Mouse (Mus musculus): ENCODE results near the gene Dlx1.

Gene Dlx1

DNA sequence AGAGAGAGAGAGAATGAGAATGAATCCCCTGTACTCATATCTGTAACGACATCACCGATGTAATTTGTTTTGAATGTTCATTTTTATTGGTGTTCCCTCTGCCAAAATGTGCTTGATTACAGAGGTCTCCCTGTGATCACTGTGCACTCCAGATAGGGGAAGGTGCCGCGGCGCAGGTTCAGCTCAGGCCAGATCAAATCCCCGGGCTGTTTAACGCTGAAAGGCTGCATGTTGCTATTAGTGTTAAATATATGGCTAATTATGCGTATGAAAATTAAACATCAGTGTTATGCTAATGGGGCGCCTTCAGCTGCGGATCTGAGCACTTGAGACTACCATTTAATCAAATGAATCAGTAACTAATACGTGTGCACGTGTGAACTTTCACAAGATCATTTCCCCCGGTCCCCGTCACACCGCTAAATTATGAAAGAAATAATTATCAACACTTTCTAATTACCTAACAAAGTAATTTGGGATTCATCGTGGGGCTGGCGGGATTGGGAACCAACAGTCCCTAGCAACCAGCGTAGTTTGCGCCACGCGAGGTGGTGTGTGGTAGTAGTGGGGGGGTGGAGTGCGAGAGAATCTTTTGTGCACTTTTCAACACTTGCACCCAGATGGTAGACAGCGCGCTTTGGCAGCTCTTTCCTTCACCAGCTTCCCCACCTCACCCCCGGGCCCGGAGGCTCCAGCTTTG, at the start of gene Dlx1:
Gene Dlx1, plus strand, starts transcription at position 100 of the 700 bp plus-strand sequence.
- no peak for ATAC-seq (ENCODE audit: low TSS enrichment)

- no peak for ATAC-seq (ENCODE audit: low TSS enrichment)
Observed at GRCm38 (mm10) chr2:71479917-71480316, 48.0 kb upstream of the Dlx1 start.

GRCm38 (mm10) chr2:71481825-71482224, 46.1 kb upstream of the Dlx1 start:
- ATAC-seq (ENCODE audit: low TSS enrichment), result no peak

- peak; percentile 77 for ATAC-seq (ENCODE audit: low TSS enrichment)
Observed at GRCm38 (mm10) chr2:71483046-71483716, 44.7 kb upstream of the Dlx1 start.

DNA sequence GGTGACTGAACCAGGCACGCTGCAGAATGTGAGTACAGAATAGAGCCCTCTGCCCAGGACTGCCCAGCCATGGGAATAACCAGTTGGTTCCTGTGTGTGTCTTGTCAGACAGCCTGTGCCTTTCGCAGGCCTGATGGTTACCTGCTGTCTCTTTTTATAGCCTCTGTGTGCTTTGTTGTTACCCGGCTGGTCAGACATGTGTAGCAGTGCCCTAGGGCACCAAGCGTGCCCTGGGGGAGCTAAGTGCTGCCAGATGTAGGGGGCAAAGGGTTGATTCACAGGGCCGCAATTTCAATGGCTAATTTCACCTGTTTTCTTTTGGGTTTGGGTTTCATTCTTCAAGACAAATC, 44.2 kb upstream of the Dlx1 start:
- no peak for ATAC-seq (ENCODE audit: low TSS enrichment)

- no peak for ATAC-seq (ENCODE audit: low TSS enrichment)
Observed at GRCm38 (mm10) chr2:71491295-71491694, 36.6 kb upstream of the Dlx1 start.

DNA sequence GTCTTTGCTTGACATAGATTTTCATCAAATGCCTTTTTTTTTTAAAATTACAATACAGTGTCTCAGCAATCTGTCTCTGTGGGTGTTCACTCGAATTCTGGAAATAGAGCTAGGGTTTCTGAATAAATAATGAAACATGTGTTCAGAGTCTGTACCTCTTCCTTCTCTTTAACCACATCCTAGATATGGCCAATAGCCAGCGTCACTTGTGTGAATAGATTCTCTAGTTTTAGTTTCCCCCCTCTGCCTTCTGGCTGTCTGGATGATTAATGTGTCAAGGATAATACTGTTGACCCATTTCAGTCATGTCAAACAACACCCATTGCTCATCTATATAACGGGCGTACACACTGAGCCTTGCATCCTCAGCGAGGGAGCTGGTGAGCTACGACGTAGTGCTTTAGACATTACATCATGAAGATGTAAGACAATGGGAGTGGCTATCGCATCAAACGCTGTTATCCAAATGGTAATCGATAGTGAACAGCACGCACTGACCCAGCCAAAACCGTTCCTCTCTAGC, 34.7 kb upstream of the Dlx1 start:
- ATAC-seq (ENCODE audit: low TSS enrichment), result no peak

- peak; percentile 82 for ATAC-seq (ENCODE audit: low TSS enrichment)
Observed at GRCm38 (mm10) chr2:71494503-71494902, 33.4 kb upstream of the Dlx1 start.

GRCm38 (mm10) chr2:71494971-71495370, 32.9 kb upstream of the Dlx1 start:
- ATAC-seq (ENCODE audit: low TSS enrichment), result no peak

DNA sequence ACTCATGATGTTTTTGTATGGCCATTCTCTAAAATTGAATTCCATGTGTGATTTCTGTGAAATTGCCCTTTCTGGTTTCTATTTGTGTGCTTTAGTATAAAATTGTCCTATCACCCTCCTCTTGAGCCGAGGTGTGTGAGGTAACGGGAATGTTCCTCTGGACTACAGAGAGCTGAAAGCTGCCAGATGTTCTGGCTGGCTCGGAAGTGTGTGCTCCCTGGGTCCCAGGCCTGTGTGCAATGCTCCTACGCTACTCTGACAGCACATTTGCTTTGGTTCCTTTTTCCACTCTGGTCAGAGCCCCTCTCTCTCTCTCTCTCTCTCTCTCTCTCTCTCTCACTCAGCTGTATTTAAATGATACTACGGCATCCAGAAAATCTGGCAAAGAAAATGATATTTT, 30.7 kb upstream of the Dlx1 start:
- no peak for ATAC-seq (ENCODE audit: low TSS enrichment)

DNA sequence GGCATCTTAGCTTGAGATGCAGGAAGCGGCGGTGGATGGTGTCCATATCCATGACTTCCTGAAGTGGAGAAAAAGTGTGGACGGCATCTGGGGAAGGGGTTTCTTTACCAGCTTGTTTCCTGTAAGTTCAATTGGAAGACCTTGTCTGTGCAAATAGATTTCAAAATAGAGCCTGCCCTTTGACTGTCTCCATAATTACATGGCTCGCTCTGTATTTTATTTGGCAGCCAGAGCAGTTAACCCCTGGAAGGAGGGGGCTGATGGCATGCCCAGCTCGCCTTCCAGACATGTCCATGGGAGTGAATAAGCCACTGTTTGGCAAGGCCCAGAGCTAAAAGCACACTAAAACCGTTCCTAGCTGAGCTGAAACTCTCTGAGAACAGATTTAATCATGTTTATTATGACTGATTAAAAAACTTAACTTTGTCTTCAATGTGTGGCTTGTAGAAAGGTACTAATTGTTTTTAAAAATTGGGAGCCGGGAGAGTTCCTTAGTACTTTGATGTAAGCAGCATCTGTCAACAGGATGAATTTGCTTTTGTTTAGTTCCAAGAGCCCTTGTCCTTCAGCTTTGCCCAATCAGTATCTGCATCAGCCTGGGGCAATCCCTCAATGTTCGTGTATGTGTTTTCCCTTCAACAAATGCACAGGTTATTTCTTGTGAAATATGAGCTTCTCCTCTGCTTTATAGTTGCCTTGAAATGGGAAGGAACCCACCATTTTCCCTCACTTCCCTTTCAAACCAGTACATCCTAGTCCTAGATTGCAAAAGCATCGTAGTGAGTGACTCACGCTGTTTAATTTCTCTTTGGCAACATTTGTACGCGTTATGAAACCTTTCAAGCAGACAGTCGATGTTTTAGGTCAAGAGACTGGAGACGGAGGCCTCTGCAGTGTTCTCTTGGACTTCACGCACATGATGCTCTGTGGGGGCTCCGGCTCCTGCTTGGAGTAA, 28.4 kb upstream of the Dlx1 start:
- no peak for ATAC-seq (ENCODE audit: low TSS enrichment)

DNA sequence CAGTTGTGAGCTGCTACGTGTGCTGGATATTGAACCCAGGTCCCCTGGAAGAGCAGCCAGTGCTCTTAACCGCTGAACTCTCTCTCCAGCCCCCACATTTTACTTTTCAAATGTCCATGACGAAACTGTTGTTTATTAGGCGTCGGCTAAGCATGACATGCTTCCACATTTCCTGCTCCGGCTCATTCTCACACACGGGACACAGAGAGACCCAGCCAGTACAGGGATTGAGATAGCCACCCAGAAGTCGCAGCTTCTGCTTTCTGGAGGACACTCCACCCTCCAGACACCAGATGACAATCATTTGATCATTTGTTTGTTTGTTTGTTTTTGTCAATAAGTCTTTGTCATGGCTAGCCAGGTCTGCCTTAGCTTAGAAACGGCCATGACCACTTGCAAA, 23.1 kb upstream of the Dlx1 start:
- no peak for ATAC-seq (ENCODE audit: low TSS enrichment)

DNA sequence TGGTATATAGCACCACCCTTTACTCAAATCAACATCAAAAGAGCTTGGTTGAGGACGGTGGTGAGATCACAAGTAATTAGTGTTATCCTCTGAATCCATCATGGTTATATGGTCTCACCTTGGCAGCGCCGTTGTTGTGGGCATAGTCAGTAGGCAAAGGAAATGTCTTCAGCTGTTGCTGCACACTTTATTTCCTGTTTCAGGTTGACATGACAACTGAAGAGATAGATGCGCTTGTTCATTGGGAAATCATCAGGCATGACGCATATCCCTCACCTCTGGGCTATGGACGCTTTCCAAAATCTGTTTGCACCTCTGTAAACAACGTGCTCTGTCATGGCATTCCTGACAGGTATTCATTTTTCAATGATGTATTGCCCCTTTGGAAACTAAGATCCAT, 16.7 kb upstream of the Dlx1 start:
- ATAC-seq (ENCODE audit: low TSS enrichment), result no peak

GRCm38 (mm10) chr2:71512326-71512725, 15.6 kb upstream of the Dlx1 start:
- no peak for ATAC-seq (ENCODE audit: low TSS enrichment)

DNA sequence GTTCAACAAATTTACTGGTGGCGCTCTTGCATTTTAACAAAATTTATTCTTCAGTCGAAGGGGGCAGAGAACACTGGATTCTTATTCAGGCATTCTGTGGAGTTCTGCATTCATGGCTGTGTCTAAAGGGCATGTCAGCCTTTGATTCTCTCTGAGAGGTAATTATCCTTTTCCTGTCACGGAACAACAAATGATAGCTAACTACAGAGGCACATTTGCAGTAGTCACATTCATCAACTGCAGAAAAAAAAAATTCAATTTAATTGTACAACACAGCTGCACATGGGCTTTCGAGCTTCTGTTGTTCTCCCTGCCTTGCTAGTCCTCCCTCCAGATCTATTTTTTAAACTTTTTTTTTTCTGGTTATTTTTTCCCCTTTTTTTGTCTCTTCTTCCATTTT, 10.9 kb upstream of the Dlx1 start:
- ATAC-seq (ENCODE audit: low TSS enrichment), result no peak

DNA sequence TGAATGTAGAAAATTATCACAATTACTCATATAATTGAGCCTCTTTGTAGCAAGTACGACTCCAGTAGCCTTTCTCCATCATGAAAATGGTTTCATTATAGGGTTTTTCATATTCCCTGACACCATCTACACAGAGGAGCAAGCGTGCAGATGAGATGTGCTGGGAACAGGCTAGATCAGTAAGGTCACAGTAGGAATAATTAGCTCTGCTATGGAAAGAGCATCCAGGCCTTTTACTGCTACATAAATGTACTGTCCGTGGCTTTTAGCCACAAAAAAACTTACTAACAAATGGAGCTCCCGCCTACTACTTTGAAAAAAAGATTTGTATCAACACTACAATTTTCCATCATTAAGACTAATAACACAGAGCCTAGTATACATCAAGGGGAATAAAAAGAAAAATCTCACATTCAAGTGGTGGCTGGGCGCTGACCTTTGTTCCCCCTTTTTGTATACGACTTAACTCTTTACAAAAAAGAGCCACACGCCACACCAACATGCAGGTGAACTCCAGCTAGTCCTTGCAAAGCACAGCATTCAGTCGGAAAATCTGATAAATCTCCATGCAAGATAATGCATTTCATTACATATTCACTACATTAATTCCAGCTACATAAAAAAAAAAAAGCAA, 10.3 kb upstream of the Dlx1 start:
- ATAC-seq (ENCODE audit: low TSS enrichment), result no peak

GRCm38 (mm10) chr2:71522871-71523270, 5.0 kb upstream of the Dlx1 start:
- no peak for ATAC-seq (ENCODE audit: low TSS enrichment)

- no peak for ATAC-seq (ENCODE audit: low TSS enrichment)
Observed at GRCm38 (mm10) chr2:71523431-71523830, 4.5 kb upstream of the Dlx1 start.

DNA sequence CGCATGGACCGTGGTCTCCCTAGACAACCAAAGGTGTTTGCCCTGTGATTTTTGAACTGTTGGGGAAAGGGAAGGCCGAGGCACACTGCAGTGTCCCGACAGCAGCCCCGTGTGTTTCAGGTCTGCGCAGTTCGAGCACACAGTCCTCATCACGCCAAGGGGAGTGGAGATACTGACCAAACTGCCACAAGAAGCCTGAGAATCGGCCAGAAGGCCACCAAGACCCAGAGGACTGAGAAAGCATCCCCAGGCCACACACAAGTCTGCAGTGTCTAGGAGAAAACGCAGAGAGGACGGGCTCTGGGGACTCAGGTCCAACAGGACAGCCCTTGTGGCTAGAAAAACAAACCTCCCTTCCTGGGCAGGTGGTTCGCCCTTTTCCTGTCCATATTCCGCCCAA, 3.1 kb upstream of the Dlx1 start:
- ATAC-seq (ENCODE audit: low TSS enrichment), result no peak

DNA sequence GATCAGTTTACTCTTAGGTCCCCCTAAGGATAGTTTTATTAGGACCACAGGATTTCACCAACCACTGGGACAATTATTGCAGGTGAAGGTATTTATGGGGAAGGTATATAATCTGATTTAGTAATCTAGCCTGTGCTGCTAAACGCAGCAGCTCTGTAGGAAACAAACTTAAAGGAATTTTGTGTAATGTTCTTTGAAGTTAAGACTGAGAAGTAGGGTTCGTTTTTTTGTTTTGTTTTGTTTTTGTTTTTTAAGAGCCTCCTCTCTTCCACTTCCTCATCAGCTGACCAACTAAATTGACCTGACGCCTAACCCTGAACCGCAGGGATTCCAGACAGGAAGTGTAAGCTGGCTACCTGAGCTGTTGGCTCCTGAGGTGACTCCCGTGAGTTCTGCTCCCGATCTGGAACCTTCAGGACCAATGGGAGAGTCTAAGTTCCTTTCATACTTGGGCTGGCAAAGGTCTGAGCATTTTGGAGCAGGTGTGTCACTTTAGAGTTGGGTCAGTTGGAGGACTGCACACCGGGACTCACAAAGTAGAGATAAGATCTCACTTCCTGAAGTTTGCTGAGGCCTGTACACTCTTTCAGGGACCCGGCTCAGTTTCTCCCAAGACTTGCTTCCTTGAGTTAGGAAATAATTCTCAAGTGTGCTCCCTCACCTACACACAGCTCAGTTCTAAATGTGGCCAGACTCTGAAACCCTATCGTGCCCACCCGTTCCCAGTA, 1.2 kb upstream of the Dlx1 start:
- no peak for ATAC-seq (ENCODE audit: low TSS enrichment)

DNA sequence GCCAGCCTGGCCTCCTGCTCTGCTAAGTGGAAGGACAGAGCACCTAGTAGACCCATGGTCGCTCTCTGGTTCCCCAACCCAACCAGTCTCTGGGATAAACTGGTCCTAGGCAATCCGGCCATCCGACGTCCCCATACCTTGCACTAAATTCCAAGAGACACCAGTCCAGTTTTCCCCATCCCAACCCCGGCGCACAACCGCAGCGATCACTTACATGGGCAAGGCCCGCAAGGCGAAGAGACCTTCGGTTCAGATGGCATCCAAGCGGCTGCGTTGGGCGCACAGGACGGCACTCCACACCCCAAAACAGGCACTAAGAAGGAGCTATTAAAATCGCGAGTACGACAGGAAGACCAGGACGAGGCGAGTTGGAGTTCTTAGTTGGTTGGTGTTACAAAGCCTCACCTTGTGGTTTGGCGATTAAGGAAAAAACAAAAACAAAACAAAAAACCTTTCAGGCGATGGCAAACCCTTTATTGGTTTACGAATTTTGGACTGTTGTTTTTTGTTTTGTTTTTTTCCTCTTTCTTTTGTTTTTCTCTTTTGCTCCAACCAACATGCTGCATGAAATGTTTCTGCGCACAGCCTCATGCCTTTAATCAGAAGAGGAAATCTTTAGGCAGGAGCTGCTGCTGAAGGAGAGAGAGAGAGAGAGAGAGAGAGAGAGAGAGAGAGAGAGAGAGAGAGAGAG, 445 bp upstream of the Dlx1 start:
- no peak for ATAC-seq (ENCODE audit: low TSS enrichment)
